Mouse (Mus musculus): ENCODE results near the gene Ticrr.

DNA sequence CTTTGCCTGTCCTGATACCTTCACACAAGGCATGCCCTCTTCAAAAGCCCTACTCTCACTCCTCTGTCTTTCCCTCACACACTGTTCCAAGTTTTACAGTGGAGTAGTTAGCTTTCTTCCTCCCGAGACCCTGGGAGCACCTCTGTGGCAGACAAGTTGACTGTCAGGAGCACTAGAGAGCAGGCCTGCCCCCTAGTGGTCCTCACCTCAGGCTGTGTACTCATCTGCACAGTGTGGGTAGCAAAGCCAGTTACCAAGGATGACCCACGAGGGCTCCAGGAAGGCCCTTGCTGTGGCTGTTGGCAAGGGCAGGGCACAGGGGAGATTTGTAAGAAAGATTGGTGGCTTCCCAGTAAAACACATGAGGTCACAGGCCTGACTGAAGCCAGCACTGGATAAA is 67.1 kb downstream of the Ticrr start:
- TF ChIP-seq CTCF (IDR thresholded peaks at IDR 0.05; ENCODE audit: low read depth) (peak; percentile 81), EP300 (optimal IDR thresholded peaks at IDR 0.05) (no peak)
